Mouse (Mus musculus) ES-Bruce4 (cell line): ENCODE results near the gene Brwd1.
"Not testable (repeated sequence)": the region's sequence is repeated elsewhere in the genome, so short reads cannot be mapped to it uniquely, and the experiment has no call there.

Experiments used
- CTCF ChIP-seq: IDR thresholded peaks from one replicate; pipeline ENCODE4 v1.8.1; 2011; ENCODE audit warnings: low read depth, low read length
- POLR2A ChIP-seq: IDR thresholded peaks from one replicate; pipeline ENCODE4 v1.8.1; 2011; ENCODE audit warnings: low read length; ENCODE audit not compliant: insufficient read depth

DNA sequence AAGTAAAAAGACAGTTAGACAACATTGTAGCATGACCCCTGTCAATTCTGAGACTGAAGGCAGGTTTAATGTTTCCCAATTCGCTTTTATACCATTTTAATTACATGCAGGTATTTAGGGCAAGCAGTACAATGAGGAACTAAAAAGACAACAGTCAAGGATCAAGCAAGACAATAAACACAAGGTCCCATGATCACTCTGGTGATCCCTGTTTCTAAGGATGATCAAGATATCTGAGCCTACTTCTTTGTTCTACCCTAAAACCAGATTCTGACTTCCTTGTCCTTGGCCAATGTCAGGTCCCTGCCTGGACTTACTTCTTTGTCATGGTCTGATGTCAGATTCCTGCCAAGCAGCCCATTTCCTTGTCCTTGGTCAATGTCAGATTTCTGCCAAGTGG lies 120.8 kb downstream of the Brwd1 start:
- not testable (repeated sequence) for TF ChIP-seq POLR2A, CTCF
